Mouse (Mus musculus): Measurements from ENCODE around the gene Ift22.

DNA sequence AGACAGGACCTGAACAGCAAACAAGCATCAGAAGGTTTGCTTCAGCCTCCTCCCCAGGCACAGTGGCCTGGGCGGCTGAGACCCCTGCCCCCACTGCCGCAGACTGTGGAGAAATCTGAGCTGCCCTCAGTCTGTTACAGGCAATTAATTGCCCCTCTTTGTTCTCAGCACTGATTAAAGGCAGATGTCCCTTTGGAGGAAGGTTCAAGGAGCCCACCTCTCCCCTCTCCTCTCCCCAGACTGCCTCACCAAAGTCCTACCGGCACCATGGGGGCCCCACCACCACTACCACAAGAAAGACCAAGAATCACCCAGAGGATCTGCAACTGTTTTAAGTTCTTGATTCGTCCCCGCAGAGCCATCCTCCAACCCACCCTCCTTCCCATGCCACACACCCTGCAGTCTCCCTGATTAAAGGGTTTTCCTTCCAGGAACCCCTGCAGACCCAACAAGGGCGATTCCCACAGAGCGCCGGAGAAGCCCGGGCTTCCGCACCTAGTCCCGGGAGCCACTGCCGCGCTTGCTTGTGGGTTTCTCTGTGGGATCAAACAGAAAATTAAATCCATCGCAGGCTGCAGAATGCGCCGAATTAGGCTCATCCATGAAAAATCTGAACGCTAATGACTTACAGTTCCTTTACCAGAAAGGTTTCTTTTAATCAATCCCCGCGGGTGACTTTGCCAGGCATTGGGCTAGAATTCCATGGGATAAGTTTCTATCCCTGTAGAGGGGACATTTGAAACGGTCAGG lies 46.6 kb upstream of the Ift22 start:
- TF ChIP-seq CTCF (IDR thresholded peaks at IDR 0.05; ENCODE audit: low read depth) (no peak), EP300 (IDR thresholded peaks at IDR 0.05; ENCODE audit: low read depth) (no peak)

All from liver, embryonic 14.5 days (tissue).